Mouse (Mus musculus): ENCODE measurements around the gene Ifit3.
"Not testable (repeated sequence)": the region's sequence is repeated elsewhere in the genome, so short reads cannot be mapped to it uniquely, and the experiment has no call there.

Gene Ifit3

GRCm38 (mm10) chr19:34588959-34589358 is 5.6 kb downstream of the Ifit3 start:
- no peak for DNase-seq

DNA sequence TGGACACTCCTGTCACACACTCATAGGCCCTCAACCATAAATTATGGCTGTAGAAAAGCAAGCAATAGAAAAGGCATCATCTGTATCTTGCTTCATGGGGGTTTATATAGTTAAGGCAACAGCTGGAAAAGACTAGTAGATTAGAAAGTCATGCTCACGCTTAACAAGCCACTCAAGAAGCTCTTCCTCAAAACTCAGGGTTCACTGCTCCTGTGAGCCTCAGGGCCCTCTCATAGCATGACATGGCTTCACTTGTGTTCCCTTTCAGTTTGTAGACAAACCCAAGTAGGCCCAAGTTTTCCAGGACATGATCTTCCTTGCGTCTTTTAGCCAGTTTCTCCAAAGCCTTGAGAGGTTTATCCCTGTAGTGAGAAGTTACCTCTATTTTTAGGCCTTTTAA is 10.1 kb downstream of the Ifit3 start:
- no peak for DNase-seq

DNA sequence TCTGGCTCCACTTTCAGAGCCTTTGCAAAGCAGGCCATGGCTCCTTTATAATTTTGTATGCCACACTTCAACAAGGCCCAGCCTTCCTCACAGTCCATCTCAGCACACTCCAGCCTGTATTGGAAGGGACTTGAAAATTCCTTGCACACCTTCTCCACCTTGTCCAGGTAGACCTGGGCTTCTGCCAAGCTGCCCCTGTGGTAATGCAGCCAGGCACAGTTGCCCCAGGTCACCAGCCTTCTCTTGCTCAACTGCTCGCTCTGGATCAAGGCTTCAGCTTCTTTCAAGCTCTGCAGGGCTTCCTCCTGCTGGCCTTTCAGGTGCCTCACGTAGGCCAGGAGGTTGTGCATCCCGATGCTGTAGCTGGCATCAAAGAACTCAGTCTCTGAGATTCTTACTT is 11.2 kb downstream of the Ifit3 start:
- not testable (repeated sequence) for DNase-seq

DNA sequence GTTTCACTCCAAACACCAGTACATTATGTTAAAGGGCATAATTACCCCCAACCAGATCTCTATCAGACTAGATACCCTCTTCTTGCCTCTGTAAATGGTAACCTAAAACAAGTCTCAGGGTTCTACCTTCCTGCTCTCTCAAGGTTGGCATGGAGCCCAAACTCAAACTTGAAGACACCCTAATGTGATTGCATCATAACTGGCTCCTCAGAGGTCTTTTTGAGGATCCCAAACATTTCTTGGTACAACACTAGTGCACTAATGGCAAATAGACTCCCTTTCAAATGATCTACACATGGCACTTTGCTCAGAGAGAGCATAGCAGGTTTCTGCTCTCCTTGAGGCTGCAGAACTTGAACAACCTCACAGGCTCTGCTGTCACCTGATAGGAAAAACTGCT is 13.5 kb downstream of the Ifit3 start:
- no peak for DNase-seq

DNA sequence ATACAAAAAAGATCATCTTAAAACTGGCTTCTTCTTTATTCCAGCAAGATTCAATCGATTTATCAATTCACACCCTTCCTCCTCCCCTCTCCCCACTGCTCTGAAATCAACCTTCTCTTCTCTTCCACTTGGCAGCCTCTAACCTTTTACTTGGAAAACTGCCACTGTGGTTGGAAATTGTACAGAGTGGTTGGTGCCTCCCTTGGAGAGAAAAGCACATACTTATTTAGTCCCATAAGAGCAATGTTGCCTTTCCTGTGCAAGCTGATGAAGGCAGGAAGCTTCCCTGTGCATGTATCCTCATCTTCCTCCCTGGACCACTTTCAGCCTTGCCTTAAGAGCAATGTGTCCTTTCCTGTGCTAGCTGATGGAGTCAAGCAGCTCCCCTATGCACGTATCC is 15.0 kb downstream of the Ifit3 start:
- DNase-seq = no peak

DNA sequence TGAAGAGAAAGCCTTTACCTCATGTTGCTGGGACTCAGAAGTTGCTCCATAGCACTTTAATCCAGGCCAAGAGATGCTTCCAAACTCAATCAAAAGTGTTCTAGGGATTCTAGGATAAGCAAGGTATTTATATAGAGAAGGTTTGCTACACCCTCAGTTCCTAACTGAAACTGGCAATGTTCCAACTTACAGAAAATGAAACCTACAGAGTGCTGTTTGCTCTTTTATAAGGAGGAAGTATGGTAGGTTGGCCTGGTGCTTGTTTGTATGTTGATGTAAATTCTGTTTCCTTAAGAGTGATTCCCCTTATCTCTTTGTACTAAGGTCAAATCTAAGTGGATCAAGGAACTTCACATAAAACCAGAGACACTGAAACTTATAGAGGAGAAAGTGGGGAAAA is 15.9 kb downstream of the Ifit3 start:
- not testable (repeated sequence) for DNase-seq

DNA sequence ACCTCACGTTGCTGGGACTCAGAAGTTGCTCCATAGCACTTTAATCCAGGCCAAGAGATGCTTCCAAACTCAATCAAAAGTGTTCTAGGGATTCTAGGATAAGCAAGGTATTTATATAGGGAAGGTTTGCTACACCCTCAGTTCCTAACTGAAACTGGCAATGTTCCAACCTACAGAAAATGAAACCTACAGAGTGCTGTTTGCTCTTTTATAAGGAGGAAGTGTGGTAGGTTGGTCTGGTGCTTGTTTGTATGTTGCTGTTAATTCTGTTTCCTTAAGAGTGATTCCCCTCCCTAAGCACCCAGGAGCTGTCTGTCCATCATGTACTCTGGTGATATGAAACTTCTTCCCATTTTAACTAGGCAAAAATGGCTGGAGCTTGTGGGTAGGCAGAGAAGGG is 18.6 kb downstream of the Ifit3 start, which contains the start of gene Ifit1bl1:
Gene Ifit1bl1 (minus strand): TSS at position 69 of the 400 bp plus-strand sequence.
- DNase-seq = not testable (repeated sequence)

- DNase-seq = no peak
These were observed 22.1 kb downstream of the Ifit3 start for GRCm38 (mm10) chr19:34605472-34605871.

GRCm38 (mm10) chr19:34607237-34608051 is 24.1 kb downstream of the Ifit3 start, which contains the start of gene Ifit3b:
Ifit3b (plus strand) TSS chr19:34607970.
- peak in 1 of 2 experiments; percentile 46 for DNase-seq

GRCm38 (mm10) chr19:34610118-34610517 is 26.8 kb downstream of the Ifit3 start:
- DNase-seq = not testable (repeated sequence)

DNA sequence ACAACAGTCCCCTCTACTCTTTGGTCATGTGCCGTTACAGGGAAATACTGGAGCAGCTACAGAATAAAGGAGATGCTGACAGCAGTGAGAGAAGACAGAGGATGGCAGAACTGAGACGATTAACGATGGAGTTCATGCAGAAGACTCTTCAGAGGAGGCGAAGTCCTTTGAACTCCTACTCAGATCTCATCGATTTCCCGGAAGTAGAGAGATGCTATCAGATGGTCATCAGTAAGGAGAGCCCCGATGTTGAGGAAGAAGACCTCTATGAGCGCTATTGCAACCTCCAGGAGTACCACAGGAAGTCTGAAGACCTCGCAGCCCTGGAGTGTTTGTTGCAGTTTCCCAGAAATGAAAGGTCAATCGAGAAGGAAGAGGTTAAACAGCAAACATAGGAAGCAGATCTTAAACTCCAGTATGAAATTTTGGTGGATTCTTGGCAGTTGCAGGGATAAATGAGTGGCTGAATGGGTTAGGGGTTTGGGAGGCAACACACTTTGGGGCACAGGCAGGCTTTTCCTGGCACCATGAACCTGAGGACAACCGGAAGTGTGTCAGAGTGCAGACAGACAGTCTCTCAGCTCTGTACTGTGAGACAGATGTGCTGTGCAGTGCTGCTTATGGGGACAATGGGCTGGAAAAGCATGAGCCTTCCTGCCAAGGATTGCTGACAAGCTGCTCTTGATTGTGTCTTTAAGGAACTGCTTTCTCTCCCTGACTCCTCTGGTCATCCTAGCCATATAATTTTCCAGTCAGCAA is 29.1 kb downstream of the Ifit3 start:
- DNase-seq = not testable (repeated sequence)

GRCm38 (mm10) chr19:34620871-34621270 is 37.5 kb downstream of the Ifit3 start:
- DNase-seq = no peak

DNA sequence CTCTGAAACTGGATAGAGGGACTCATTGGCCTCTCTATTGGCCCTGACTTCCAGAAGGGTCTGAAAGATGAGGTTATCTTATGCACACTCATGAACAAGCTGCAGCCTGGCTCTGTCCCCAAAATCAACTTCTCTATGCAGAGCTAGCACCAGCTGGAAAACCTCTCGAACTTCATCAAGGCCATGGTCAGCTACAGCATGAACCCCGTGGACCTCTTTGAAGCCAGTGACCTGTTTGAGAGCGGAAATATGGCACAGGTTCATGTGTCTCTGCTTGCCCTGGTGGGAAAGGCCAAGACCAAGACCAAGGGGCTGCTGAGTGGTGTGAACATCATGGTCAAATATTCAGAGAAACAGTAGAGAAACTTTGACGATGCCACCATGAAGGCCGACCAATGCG is 40.5 kb downstream of the Ifit3 start:
- no peak for DNase-seq

DNA sequence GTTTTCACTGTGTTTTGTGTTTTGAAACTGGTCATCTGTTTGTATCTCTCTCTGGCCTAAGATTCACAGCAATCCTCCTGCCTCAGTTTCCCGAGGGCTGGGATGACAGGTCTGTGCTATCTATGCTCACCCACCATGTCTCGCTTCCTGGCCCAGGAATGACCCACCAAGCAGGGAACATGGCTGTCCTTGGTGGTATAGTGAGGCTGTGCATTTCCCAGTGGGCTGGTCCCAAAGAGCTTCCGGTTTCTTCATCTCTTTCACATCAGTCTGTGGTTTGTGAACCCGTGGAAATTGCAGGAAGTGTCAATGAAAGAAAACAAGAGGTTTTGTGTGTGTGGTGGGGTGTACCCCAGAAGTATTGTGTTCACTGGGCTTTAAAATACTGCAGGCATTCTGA is 41.3 kb downstream of the Ifit3 start:
- DNase-seq = no peak

DNA sequence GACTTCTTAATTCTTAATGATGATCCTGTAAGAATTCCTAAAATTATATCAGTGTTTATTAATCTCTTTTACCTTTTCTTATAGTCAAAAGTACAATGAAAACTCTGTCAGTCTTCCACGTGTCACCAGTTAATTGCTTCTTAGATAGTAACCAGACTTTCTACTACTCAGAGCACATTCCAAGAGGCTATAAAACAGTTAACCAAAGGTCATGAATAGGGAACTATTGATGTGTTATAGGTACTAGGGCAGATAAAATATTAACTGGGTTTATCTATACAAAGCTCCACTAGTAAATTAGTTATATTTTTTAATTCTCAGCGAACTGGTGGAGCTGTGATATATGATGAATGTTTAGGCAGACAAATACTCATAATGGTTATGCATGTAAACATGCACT is 44.2 kb downstream of the Ifit3 start:
- no peak for DNase-seq

GRCm38 (mm10) chr19:34631487-34631886 is 48.2 kb downstream of the Ifit3 start:
- DNase-seq = no peak

- no peak for DNase-seq
These were observed 50.2 kb downstream of the Ifit3 start for GRCm38 (mm10) chr19:34633484-34633883.

DNA sequence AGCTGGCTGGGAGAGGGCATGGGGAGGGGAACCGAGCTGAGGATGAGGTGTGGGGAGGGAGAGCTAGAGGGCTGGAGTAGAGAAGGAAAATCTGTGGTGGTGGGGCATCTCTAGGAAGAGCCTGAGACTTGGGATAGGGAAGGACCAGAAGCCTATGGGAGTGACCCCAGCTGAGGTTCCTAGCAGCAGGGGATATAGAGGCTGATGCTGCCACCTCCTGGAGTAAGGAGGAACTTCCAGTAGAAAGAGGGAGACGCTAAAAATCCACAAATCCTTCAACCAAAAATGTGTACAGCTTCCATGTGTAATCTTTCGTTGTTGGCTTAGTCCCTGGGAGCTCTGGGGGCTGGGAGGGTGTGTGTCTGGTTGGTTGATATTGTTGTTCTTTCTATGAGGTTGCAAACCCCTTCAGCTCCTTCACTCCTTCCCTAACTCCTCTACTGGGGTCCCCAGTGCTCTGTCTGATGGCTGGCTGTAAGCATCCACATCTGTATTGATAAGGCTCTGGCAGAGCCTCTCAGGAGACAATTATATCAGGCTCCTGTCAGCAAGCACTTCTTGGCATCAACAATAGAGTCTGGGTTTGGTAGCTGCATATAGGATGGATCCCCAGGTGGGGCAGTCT is 53.7 kb downstream of the Ifit3 start:
- DNase-seq = peak in 1 of 2 experiments; percentile 61

Measured in spleen, adult 18-20 months (tissue).